Mouse (Mus musculus) embryonic fibroblast, embryonic 13.5 days (primary cell): ENCODE data around the gene Nxph1. TPM values are rescaled to one million over a fixed set of nuclear protein-coding genes. Genes with fewer than 3 reads are reported as not detected.

Experiments
- H3K27ac ChIP-seq: 2 replicates; pipeline ENCODE4 v1.5.1; 2012; ENCODE audit warnings: low read length, control low read depth, inconsistent platforms; ENCODE audit not compliant: insufficient read depth
- H3K4me1 ChIP-seq: 2 replicates; pipeline ENCODE4 v1.6.1; 2011; ENCODE audit warnings: low read length; ENCODE audit not compliant: control insufficient read depth, insufficient read depth
- H3K4me3 ChIP-seq: 2 replicates; pipeline ENCODE4 v1.5.1; 2011; ENCODE audit warnings: mild to moderate bottlenecking, control low read depth, low read length; ENCODE audit not compliant: insufficient read depth
- CTCF ChIP-seq: IDR thresholded peaks from 2 replicates; pipeline ENCODE4 v1.5.1; 2011; ENCODE audit warnings: mild to moderate bottlenecking, control low read depth, low read length, moderate library complexity, borderline replicate concordance; ENCODE audit not compliant: insufficient read depth
- POLR2A ChIP-seq: IDR thresholded peaks from 2 replicates; pipeline ENCODE4 v1.6.1; 2011; ENCODE audit warnings: low read depth, mild to moderate bottlenecking, control low read depth, low read length, moderate library complexity
- polyA plus RNA-seq: library from polyadenylated mRNA; stranded (reverse); fragments of >200 nt; gene quantifications from 2 replicates; pipeline ENCODE4 v1.2.4, GENCODE M21; 2011; ENCODE audit warnings: low read depth; ENCODE audit not compliant: missing spikeins, insufficient read length

Gene Nxph1
- polyA plus RNA-seq, 1 experiment, result not detected

DNA sequence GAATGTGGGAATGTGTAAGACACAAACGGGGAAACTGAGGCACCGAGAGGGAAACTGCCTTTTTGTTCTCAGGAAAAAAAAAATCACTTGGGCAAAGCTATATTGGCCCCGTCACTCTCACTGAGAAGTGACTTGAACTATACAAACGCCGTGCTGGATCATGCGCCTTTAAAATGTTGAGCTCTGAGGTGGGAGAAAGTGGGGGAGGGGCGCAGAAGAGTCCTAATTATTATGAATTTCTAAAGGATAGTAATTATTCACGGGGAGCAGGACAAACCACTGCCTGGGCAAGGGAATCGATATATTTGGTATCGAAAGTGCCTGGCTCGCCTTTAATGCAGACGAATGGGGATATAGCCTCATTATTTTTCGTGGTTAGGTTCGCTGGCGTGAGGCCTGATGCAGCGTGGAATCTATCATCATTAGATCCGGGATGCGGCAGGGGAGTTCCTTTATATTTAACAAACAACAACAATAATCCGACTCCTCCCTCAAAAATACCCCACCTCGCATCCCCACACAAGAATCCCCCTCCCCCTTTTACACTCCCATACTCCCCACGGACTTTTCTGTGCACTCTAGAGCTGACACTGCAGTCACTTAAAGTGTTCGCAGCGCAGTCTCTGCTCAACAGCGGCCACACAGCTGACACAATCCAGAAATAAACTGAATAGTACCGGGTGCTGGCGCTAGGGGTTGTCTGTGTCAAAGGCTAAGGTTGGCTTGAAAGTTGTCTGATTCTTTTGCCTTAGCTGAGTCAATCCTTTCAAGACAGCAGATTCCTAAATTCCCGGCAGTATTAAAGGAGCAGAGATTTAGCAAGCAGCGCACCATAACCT, 10.1 kb downstream of the Nxph1 start:
- no peak for TF ChIP-seq CTCF
- no peak for TF ChIP-seq POLR2A
- Histone ChIP-seq H3K4me3 (no peak overlapping the region), H3K4me1 (no peaks in the 10 kb centered on the region), H3K27ac (no peak overlapping the region)

DNA sequence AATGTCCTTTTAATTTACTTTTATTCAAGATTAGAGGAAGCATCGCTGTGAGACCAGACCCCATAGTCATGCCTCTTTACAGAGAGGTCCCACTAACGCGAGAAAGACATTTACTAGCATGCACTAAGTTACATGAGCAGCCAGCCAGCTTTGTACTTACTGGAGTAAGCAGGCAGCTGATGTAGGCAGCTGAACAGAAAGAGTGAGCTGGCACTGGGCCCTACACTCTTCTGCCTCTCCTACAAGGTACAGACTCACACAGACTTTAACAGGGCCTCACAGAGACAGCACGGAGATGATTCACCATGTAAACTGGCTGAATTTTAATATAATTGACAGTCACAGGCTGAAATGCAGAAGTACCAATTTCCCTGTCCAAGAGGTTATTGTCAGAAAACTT, 11.6 kb downstream of the Nxph1 start:
- H3K4me1 ChIP-seq, result no peaks in the 10 kb centered on the region
- no peak for TF ChIP-seq CTCF
- TF ChIP-seq POLR2A, result no peak
- no peak overlapping the region for H3K4me3 ChIP-seq
- H3K27ac ChIP-seq, result no peak overlapping the region

DNA sequence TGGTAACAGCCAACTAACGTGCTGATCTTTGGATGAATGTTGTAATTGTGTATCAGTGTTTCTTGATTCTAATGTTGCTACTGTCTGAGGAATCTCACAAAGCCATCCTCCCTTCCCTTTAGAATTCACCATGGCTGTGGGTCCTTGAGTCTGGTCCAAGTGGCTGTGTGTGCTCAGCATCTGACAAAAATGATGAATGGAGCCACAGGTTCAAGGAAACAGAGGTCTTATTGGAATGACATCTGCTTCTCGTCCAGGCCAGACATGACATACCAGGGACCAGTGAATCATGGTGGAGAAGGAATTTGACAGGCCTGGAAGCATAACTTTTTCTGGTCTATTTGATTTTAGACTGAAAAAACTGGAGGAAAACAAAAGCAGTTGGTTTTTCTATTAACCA, 22.3 kb downstream of the Nxph1 start:
- H3K4me3 ChIP-seq, result no peak overlapping the region
- no peak overlapping the region for H3K27ac ChIP-seq
- no peak for TF ChIP-seq CTCF
- no peak for TF ChIP-seq POLR2A
- H3K4me1 ChIP-seq, result no peaks in the 10 kb centered on the region

DNA sequence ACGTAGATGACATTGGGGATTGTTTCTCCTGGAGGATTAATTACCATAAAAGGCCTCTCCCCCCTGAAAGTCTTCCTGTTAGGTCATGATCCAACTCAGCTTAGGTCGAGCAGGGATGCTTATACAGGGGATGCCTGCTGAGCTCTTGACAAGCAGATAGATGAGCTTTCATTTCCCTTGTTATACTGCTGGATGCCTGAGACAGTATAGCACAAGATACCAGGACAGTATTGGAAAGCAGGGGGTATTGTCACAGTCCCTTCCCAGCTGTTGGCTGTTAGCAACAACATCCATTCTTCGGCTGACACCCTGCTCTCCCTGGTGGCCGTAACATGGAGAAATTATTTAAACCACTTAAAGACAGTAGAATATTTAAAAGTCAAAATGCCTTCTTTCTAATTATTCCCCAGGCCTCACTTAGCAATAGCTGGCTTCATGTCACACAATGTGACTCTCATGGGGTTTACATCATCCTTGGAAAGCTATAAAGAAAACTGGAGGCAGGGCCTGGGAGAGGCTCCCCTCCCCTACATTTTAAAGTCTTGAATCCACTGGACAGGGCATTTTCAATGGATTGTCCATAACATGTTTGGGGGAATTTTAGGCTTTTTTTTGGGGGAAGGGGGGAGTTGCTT, 31.1 kb downstream of the Nxph1 start:
- H3K27ac ChIP-seq, result no peak overlapping the region
- TF ChIP-seq CTCF (no peak), POLR2A (no peak)
- no peaks in the 10 kb centered on the region for H3K4me1 ChIP-seq
- H3K4me3 ChIP-seq, result no peak overlapping the region

DNA sequence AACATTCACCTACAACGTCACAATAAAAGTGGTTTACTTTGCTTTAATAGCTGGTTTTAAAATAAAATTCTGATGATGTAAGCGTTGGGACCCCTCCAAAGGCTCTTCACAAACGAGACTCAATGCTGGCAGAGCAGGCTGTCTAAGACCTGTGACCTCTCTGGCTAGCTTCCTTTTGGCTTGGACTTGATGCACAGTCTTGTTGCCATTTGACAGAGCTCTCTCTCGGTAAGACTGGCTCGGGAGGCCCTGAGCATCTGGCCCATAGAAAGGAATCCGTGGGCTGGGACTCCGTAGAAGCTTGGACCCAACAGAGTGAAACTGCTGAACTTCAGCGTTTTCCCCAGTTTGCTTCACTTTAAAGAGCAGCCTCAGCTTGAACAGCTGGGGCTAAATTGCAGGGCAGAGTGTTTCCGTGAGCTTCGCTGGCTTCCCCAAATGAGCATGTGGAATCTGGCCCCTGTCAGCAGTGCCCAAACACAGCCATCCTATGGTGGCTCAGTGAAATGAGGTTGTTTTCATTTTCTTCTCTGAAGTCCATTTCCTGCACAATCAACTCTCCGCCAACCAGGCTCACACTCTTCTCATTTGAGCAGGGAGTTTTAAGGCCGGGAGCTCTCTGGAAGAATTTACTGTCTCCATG, 48.2 kb downstream of the Nxph1 start:
- Histone ChIP-seq H3K27ac (no peak overlapping the region), H3K4me1 (no peaks in the 10 kb centered on the region), H3K4me3 (no peak overlapping the region)
- TF ChIP-seq CTCF (no peak), POLR2A (no peak)

DNA sequence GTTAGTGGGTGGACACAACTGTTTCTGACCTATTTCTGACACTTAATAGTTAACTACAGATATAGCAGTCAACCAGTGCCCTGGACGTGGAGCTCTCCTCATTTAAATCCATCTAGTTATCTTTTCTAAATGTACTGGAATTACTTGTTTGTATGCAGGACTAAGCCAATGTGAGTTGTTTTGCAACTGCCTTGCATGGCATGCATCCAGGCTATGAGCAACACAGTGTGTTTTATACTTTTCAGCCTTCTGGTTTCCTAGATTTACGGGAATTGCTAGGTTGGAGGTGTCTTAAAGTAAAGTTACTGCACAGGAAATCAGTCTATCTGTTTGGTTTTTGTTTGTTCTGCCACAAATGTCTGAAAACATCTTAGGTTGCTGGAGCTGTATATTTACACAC, 49.1 kb downstream of the Nxph1 start:
- TF ChIP-seq CTCF, result no peak
- H3K27ac ChIP-seq, result no peak overlapping the region
- no peak overlapping the region for H3K4me3 ChIP-seq
- no peaks in the 10 kb centered on the region for H3K4me1 ChIP-seq

DNA sequence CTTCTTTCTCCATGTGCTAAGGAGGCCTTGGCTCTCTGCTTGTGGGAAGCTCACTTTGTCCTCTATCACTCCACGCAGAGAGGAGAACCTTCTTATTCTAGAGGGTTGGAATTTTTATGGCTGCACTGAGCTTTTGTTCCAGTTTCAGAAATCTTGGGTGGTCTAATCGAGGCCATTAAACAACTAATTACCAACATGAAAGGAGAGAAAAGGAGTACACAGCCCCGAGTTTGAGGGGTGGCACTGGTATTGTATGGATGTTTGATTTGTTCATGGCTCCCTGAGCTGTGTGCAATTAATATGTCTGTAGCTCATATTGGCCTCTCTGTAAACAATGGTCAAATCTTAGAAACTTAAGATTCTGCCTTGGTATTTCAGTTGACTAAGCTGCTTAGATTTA, 54.5 kb downstream of the Nxph1 start:
- Histone ChIP-seq H3K4me3 (no peak overlapping the region), H3K27ac (no peak overlapping the region), H3K4me1 (no peaks in the 10 kb centered on the region)
- TF ChIP-seq CTCF, result no peak

DNA sequence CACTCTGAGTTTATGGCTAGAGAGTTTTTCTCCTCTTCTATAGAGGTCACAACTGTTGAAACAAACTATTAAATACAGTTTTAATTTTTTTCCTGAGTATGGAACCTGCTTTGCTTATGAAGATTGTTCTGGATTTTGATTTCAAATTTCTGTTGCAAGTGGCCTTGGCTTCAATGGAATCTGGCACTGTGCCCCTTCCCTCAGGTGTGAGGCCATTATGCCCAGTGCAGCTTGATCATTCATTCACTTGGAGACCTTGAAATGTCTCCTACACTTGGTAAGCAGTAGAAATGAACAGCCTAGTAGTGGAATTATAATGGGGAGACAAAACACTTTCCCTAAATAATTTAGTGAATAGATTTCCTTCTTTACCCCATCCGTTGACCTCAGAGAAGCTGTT, 78.4 kb downstream of the Nxph1 start:
- TF ChIP-seq CTCF (no peak), POLR2A (no peak)
- Histone ChIP-seq H3K4me1 (no peaks in the 10 kb centered on the region), H3K4me3 (no peak overlapping the region), H3K27ac (no peak overlapping the region)

DNA sequence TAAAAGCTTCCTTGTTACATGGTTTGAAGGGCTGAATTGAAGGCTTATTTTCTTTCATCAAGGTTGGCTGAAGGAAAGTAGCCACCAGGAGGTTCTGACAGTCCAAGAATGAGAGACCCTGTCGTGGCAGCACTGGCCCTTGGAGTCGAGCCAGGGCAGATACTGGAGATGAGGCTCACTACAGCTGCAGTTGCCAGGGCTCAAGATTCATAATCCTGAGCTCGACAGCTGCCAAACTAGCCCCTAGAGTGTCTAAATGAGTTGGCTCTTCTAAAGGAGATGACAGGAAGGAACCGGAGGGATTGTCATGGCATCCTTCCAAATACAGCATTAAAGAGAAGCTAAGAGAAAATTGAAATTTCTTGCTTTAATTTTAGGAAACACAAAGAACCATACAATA, 78.9 kb downstream of the Nxph1 start:
- TF ChIP-seq CTCF (no peak), POLR2A (no peak)
- H3K27ac ChIP-seq, result no peak overlapping the region
- no peaks in the 10 kb centered on the region for H3K4me1 ChIP-seq
- no peak overlapping the region for H3K4me3 ChIP-seq

DNA sequence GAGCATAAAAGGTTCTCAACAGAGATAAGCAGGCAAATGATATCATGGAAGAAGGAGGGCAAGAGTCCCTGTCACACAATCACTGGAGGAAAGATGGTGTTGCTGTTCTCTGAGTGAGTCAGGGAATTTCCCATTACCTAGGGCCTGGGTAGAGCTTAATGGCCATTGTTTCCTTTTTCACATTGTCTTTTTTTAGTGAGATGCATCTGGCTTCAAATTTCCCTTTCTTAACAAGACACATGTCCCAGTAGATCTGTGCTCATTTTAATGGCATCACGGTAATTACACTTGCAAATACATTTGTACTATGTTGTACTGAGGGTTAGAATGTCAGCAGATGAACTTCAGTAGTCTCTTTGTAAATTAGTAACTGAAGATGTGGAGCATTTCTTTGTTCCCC, 80.3 kb downstream of the Nxph1 start:
- TF ChIP-seq POLR2A (no peak), CTCF (no peak)

More for the DNA sequence above, 80.3 kb downstream of the Nxph1 start:
- no peak overlapping the region for H3K27ac ChIP-seq
- no peaks in the 10 kb centered on the region for H3K4me1 ChIP-seq
- no peak overlapping the region for H3K4me3 ChIP-seq
